Mouse (Mus musculus) adrenal gland, adult (tissue): Measurements from ENCODE around the gene Lmntd2.

ENCODE experiments used
- DNase-seq, 2 experiments: peaks; one replicate each; pipeline ENCODE4 v3.0.0; 2022 to 2023; ENCODE audit warnings: low spot score in 1 of 2; ENCODE audit not compliant: inconsistent age in 2 of 2

Gene Lmntd2

DNA sequence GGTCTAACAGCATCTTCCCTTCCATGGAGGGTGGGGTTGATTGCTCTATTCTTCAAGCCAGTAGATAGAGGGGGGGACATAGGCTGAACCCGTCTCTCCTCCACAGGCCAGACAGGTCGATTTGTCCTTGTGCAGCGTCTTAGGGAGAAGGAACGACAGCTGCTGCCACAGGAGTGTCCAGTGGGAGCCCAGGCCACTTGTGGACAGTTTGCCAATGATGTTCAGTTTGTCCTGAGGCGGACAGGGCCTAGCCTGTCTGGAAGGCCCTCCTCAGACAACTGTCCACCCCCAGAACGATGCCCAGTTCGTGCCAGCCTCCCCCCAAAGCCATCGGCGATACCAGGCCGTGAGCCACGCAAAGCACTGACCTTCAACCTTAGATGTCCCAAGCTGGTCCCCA is 3.0 kb upstream of the Lmntd2 start:
- no peak for DNase-seq

GRCm38 (mm10) chr7:141215880-141216733 is 2.2 kb upstream of the Lmntd2 start:
- peak; percentile 61 to 84 for DNase-seq

DNA sequence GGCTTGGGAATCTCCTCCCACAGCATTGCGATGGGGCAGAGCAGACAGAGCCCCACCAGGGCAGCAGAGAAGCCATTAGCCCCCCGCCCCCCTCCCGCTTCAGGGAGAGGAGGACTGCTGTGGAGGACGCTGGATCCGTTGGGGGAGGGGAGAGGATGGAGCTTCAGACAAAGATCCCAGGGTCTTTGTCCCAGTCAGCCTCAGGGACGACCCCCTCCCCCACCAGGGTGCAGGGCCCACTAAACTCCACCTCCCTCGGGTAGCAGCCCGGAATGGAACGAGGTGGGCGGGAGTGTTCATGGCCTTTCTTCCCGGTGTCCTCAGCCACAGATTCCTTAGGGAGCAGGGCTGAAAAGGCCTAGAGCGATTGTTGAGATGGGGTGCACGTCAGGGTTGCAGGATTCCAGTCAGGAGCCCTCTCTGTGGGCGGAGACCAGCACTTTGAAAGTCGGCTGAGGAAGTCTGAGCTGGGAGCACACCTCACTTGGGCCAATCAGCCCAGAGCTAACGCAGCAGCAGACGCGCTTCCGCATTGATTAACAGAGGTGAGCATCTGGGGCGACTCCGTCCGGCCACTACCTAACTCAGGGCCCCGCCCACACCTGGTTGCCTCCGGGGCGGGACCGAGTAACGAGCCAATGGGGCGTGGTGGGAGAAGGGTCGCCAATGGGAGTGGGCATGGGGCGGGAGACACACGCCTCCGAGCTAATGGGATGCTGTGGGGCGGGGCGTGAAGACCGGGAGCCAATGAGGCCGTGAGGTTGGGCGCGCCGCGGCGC is 1.4 kb upstream of the Lmntd2 start, which contains the start of gene Rassf7:
Gene Rassf7 (plus strand): TSS at position 760 of the 779 bp plus-strand sequence.
- peak; percentile 95 to 97 for DNase-seq

DNA sequence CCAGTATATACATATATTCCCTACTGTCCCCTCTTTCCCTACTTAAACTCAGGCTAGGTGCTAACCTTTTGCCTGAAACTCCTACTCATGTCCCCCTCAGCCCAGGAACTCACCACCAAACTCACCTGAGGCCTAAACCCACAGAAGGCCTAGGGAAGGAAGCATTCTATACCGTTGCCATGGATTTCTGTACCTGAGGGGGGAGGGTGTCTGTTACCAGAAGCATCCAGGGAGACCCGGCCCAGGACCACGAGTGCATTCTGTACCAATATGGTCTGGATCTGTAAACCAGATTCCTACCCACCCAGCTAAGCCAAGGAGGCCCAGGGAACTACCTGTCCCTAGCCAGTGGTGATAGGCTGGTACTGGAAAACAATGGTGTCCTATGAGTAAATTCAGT is 430 bp upstream of the Lmntd2 start:
- DNase-seq = no peak

DNA sequence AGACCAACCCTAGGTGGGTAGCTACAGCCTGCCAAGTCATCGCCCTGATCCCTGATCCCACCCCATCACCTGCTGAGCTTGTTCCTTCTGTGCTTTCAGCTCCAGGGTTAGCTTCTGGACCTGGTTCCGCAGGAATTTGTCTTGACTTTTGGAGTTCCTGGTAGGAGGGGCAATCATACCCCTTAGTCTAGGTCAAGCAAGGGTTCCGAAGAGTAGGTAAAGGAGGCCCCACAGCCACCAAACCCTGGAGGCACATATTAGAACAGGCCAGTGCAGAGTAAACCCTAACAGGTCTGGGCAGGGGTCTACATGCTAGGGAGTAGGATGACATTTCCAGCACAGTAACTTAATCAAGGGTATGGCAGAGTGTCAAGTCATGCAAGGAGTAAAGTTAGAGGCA is 747 bp downstream of the Lmntd2 start:
- no peak for DNase-seq

DNA sequence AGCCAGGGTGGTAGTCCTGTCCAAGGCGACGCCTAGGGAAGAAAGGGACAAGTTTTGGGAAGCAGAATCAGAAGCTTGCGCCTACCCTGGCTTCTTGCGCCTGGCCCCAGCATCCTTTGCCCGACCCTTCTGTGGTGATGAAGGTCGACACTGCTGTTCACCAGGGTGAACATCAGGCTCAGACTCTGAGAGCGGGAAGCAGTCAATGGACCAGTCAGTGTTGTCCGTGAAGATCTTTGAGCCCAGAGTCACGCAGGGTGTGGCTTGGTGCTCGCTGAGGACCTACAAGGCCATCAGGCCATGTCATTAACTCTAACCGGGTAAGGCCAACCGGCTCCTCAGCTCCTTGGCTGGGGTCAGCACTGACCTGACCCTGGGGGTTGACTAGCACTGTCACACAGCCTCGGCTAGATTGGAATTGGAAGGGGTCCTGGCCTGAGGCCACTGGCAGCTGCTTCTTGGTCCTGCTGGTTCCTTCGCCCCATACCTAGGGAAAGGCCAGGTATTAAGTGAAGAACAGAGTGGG is 3.2 kb downstream of the Lmntd2 start:
- DNase-seq = no peak

GRCm38 (mm10) chr7:141210137-141210536 is 3.7 kb downstream of the Lmntd2 start:
- DNase-seq = no peak

DNA sequence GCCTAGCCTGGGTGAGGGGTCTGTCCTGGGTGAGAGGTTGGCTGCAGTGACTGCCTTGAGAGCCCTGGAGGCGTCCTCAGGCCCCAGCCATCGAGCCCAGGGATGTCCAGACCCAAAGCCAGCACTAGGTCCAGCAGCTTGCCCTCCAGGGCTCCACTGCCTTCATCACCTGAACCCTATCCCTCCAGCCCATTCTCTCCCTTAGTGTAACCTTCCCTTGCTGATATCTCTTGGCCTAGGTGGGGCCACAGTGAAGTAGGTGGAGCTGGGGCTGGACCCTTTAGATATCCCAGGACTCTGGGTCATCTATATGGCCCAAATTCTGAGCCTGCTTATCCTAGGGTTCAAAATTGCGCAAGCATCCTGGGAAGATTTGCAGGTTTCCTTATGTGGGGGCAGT is 4.4 kb downstream of the Lmntd2 start:
- DNase-seq = no peak

GRCm38 (mm10) chr7:141206182-141206937 is 7.5 kb downstream of the Lmntd2 start:
- no peak for DNase-seq

- no peak for DNase-seq
Measured at GRCm38 (mm10) chr7:141205504-141205903, 8.4 kb downstream of the Lmntd2 start.

DNA sequence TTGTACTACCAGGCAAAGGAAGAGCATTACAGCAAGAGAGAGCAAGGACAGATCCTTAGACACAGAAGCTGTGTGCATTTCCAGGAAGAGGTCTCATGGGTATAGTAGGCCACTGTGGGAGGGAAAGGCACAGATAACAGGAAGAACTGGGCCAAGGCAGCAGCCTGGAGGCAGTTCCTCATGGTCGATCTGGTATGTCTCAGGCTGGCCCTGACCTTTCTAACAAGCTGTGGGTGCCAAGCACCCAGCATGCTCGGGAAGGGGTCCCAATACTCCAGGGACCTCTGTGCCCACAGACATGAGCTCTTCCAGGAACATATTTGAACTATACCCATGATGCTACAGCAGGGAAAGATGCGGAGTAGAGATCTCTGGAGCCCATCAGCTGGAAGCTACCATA is 9.3 kb downstream of the Lmntd2 start:
- peak; percentile 41 to 75 for DNase-seq

GRCm38 (mm10) chr7:141198121-141198520 is 15.8 kb downstream of the Lmntd2 start:
- DNase-seq = no peak

GRCm38 (mm10) chr7:141196619-141197282 is 17.1 kb downstream of the Lmntd2 start:
- DNase-seq = no peak

DNA sequence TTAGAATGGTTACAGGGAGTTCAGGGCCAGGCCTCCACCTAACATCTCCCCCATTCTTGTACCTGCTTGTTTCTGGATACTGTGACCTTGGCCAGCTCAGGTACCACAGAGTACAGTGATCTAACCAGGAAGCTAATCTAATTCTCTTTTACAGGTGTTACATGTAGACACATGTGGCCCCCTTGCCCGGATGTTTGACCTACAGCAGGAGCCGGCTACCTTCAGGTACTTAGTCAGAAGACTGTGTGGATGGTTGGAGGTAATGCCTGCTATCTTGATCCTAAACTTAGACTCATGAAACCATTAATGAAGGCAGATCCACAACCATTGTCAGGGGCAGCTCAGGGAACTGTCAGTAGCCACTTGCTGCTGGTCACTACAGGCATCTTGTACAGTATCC is 18.1 kb downstream of the Lmntd2 start:
- no peak for DNase-seq

GRCm38 (mm10) chr7:141194830-141195229 is 19.1 kb downstream of the Lmntd2 start:
- DNase-seq = peak; percentile 91 to 96

DNA sequence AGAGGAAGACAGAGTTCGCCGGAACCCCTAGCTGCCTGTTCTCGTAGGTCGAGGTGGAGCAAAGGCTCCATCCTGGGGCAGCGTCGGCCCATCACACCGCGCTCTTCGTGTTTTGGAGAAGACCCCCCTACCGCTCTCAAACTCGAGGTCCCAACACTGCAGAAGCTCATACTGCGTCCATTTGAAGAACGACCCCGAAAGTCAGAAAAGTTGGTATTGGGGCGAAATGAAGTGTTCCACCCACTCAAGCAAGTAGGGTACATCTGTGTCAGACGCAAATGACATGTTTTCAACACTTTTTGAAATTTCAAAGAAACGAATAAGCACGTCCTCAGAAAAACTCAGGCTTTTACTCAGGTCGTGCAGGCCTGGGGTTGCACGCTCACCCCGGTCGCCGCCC is 19.5 kb downstream of the Lmntd2 start:
- no peak for DNase-seq

DNA sequence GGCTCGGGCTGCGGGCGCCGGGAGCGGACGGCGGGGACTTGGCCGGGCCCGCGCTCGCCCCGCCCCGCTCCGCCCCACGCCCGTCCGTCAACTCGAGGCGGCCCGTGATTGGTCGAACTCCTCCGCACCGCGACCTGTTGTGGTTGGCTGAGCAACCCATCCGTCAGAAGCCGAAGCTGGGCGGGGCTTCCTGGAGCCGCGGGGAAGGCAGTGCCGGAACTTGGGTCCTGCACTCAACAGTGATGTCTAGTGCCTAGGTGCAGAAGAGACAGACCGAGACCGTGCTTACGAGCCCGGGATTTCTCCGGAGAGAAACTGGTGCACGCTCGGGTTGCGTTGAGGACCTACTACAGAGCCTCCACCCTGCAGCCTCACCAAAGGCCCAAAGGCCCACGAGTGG is 19.9 kb downstream of the Lmntd2 start, which contains the start of the genes Hras and Lrrc56:
Gene Hras (minus strand): TSS at position 58 of the 400 bp plus-strand sequence.
Gene Lrrc56 (plus strand): TSS at position 210 of the 400 bp plus-strand sequence.
- peak; percentile 98 to 99 for DNase-seq

DNA sequence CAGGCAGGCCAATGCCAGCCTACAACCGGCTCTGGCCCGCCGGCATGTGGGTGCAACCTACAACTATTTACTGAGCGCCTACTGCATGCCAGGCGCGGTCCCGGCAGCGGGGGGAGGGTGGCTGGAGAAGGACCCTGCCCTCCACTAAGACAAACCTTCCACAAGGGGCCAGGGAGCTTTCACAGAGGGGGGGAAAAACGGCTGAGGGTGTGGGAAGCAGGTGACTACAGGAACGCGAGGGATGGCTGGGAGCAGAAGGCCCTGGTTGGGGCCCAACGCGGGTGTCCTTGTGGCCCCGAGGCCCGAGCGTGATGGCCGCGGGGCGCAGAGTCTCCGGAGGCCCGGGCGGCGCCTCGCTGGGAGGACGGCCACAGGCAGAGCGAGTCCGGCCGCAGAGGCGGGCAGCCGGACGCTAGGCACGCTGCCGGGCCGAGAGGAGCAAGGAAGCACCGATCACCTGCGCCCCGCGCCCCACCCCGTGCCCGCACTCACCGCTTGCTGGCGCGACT is 20.5 kb downstream of the Lmntd2 start:
- DNase-seq = peak in 1 of 2 experiments; percentile 90

DNA sequence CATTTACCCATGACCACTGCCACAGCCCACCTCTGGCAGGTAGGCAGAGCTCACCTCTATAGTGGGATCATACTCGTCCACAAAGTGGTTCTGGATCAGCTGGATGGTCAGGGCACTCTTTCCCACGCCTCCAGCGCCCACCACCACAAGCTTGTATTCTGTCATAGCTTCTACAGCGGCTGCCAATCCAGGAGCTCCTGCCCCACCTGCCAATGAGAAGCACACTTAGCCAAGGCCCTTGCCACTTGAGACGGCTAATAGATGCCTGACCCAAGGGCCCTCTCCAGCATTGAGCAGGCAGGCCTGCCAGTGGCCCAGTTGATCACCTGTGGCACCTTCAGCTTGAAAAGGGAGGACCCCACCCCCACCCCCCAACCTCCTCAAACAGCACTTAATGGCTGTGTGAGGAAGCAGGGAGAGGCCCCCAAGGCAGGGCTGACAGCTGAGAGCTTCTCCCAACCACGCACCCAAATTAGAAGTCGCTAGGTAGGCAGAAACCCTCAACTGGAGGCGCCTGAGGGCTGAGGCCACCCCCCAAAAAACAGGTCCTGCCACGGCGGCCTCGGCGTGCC is 21.0 kb downstream of the Lmntd2 start:
- DNase-seq = peak in 1 of 2 experiments; percentile 53
